In the genomic region with DNA sequence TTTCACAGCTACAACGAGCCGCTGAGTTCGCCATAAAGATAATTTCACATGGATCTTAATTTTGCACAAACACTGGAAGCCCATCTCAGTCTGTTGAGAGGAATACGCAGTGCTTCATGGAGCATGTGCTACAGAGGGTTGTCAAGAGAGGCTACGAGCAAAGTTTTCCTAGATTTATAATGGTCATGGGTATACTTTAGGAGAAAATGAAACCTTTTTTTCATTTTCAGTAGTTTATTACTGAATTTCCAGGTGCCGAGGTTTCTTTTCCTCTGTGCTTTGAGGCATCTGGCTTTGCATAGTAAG, we compare ENCODE assay signal across 24 mouse cellular contexts. TPM values are rescaled to one million over a fixed set of nuclear protein-coding genes. Genes with fewer than 3 reads are reported as not detected.
DNase-seq lines count a peak whose midpoint lies in the region; ATAC-seq and TF ChIP-seq lines count a peak whose summit lies in the region.
"Had no signal": no experiment of that assay in that cellular context is flagged by ENCODE, and none has a peak within 500 bp of the region (broad histone marks: within the 10 kb centered on the region; RNA-seq: fewer than 3 reads in every experiment).

No protein-coding gene starts in this region.

- no peaks in the 10 kb centered on the region for H3K27me3 ChIP-seq in kidney, postnatal 0 days (ENCODE audit: insufficient read depth, low read length)
- no peaks in the 10 kb centered on the region for H3K27me3 ChIP-seq in CH12.LX (replicated peaks)
- H3K27me3 ChIP-seq in forebrain, postnatal 0 days (ENCODE audit: insufficient read depth, low read length), result no peaks in the 10 kb centered on the region
- H3K27me3 ChIP-seq: heart, embryonic 15.5 days; midbrain, embryonic 12.5 days had no signal

- TF ChIP-seq RAD21 in CH12.LX (IDR thresholded peaks at IDR 0.05; ENCODE audit: low read depth, low read length), result no peak

- DNase-seq in gastrocnemius, adult 2 months, result no peak
- DNase-seq in gastrocnemius, adult 8-10 months (ENCODE audit: low spot score in 2 of 2), result no peak
- no peak for DNase-seq in kidney, postnatal 0 days (ENCODE audit: low spot score)
- DNase-seq in kidney, adult 8-10 months, result no peak
- no peak for DNase-seq in CH12.LX (ENCODE audit: extremely low read depth)
- no peak for DNase-seq in forebrain, postnatal 0 days
- DNase-seq in retina, postnatal 1 day, result no peak
- no peak for DNase-seq in c-Kit-positive CD71-positive TER-119-positive erythroid progenitor cells, embryonic 14.5 days (ENCODE audit: low spot score)
- DNase-seq: cerebellum, adult 11-12 months; liver, postnatal 0 days; lung, postnatal 10 days; spleen, adult 18-20 months had no signal

- WGBS in kidney, postnatal 0 days, result 53% methylated on average over 6 of the region's 6 CpGs
- 31% methylated on average over 6 of the region's 6 CpGs for WGBS in forebrain, postnatal 0 days

- peak overlapping the region; percentile 21; the same call in 1 of the 2 replicates for H3K4me2 ChIP-seq in kidney, postnatal 0 days (ENCODE audit: low read length)
- H3K4me2 ChIP-seq in CH12.LX (ENCODE audit: insufficient read depth, low read depth, poor library complexity, severe bottlenecking), result peak overlapping the region; percentile 47; the same call in 1 of the 2 replicates
- H3K4me2 ChIP-seq in forebrain, postnatal 0 days (ENCODE audit: low read depth), result peak overlapping the region; percentile 35
- H3K4me2 ChIP-seq: heart, embryonic 15.5 days had no signal

- ATAC-seq in kidney, postnatal 0 days (replicated peaks; ENCODE audit: low FRiP score, low read depth), result no peak
- ATAC-seq in forebrain, postnatal 0 days, result no peak; the same call in 1 of the 2 replicates
- ATAC-seq: liver, postnatal 0 days had no signal

- no peak for TF ChIP-seq POLR2A in CH12.LX (IDR thresholded peaks at IDR 0.05; ENCODE audit: low read depth, low read length)

- no peaks in the 10 kb centered on the region for H3K9me3 ChIP-seq in kidney, postnatal 0 days (replicated peaks; ENCODE audit: low read length)
- H3K9me3 ChIP-seq in CH12.LX (replicated peaks; ENCODE audit: low read length), result no peaks in the 10 kb centered on the region
- H3K9me3 ChIP-seq in forebrain, postnatal 0 days (ENCODE audit: low read length), result no peaks in the 10 kb centered on the region
- H3K9me3 ChIP-seq: embryonic facial prominence, embryonic 10.5 days; heart, embryonic 15.5 days; midbrain, embryonic 12.5 days had no signal

- intact Hi-C loops in gastrocnemius, adult 2 months (cut with DNase I), result loop anchor here (2.0 to 5.0 kb wide), 2 partner anchors 241 to 448 kb away; no protein-coding TSS in a partner anchor

- dilution Hi-C loops in CH12.LX (cut with MboI; ENCODE audit: extremely low pct_ligation_motif_present, extremely low pct_unique_long_range_greater_than_20kb, low sequenced_read_pairs), result no loop called here

- no peaks in the 10 kb centered on the region for H3K79me2 ChIP-seq in CH12.LX (replicated peaks; ENCODE audit: control insufficient read depth, extremely low read depth, insufficient read depth, poor library complexity, severe bottlenecking)

- in situ Hi-C loops in CH12.LX (cut with MboI; ENCODE audit: low pct_ligation_motif_present, low pct_unique_long_range_greater_than_20kb, low sequenced_read_pairs), result loop anchor here (10.0 to 25.0 kb wide), 2 partner anchors 235 to 458 kb away; partner anchors contain the start of gene Tmem18

- H3K27ac ChIP-seq in gastrocnemius, adult 2 months, result no peak overlapping the region
- H3K27ac ChIP-seq in kidney, postnatal 0 days, result 0 out of 2 replicates have a peak overlapping the region, but pooled peaks have one; percentile 13
- no peak overlapping the region for H3K27ac ChIP-seq in CH12.LX (ENCODE audit: insufficient read depth, low read depth)
- peak overlapping the region; percentile 82; the same call in 1 of the 2 replicates for H3K27ac ChIP-seq in forebrain, postnatal 0 days (ENCODE audit: low read depth, low read length)
- H3K27ac ChIP-seq: embryonic facial prominence, embryonic 10.5 days; heart, embryonic 15.5 days; midbrain, embryonic 12.5 days had no signal

- no peaks in the 10 kb centered on the region for H3K4me1 ChIP-seq in kidney, postnatal 0 days (replicated peaks; ENCODE audit: insufficient read depth, low read length)
- peaks cover 0 to 27% of the 10 kb centered on the region in 2 experiments; a peak in 2 of 4 replicates for H3K4me1 ChIP-seq in CH12.LX (ENCODE audit: control insufficient read depth in 1 of 2, insufficient read depth in 2 of 2)
- 0 out of 2 replicates have a peak, but pooled peaks cover 5% of the 10 kb centered on the region for H3K4me1 ChIP-seq in forebrain, postnatal 0 days (ENCODE audit: insufficient read depth)
- H3K4me1 ChIP-seq: embryonic facial prominence, embryonic 10.5 days; heart, embryonic 15.5 days had no signal

- peak overlapping the region; percentile 43 for H3K4me3 ChIP-seq in gastrocnemius, adult 2 months
- no peak overlapping the region for H3K4me3 ChIP-seq in kidney, postnatal 0 days (replicated peaks; ENCODE audit: low read depth, low read length)
- H3K4me3 ChIP-seq in CH12.LX (replicated peaks in 1 of 3; ENCODE audit: low read depth in 2 of 3, low read length in 2 of 3, poor library complexity in 1 of 3), result no peak overlapping the region
- H3K4me3 ChIP-seq in forebrain, postnatal 0 days (ENCODE audit: low read depth, low read length), result no peak overlapping the region
- H3K4me3 ChIP-seq: embryonic facial prominence, embryonic 10.5 days; heart, embryonic 15.5 days; midbrain, embryonic 12.5 days had no signal

- TF ChIP-seq EP300 in CH12.LX (IDR thresholded peaks at IDR 0.05; ENCODE audit: low read length), result no peak

- no peak overlapping the region for H3K9ac ChIP-seq in kidney, postnatal 0 days (ENCODE audit: low read depth, low read length)
- H3K9ac ChIP-seq in CH12.LX (ENCODE audit: insufficient read depth, low read depth), result no peak overlapping the region
- no peak overlapping the region for H3K9ac ChIP-seq in forebrain, postnatal 0 days
- H3K9ac ChIP-seq: heart, embryonic 15.5 days; liver, postnatal 0 days; midbrain, embryonic 12.5 days had no signal

- H3K36me3 ChIP-seq in kidney, postnatal 0 days (ENCODE audit: insufficient read depth, low read length), result no peaks in the 10 kb centered on the region
- no peaks in the 10 kb centered on the region for H3K36me3 ChIP-seq in CH12.LX (replicated peaks in 1 of 2; ENCODE audit: control insufficient read depth in 1 of 2, insufficient read depth in 1 of 2, low read length in 1 of 2)
- H3K36me3 ChIP-seq in forebrain, postnatal 0 days (ENCODE audit: insufficient read depth), result no peaks in the 10 kb centered on the region
- H3K36me3 ChIP-seq: embryonic facial prominence, embryonic 10.5 days; G1E; heart, embryonic 15.5 days; midbrain, embryonic 12.5 days had no signal

- TF ChIP-seq CTCF in gastrocnemius, adult 2 months (IDR thresholded peaks at IDR 0.05), result no peak
- no peak for TF ChIP-seq CTCF in kidney, postnatal 0 days (IDR thresholded peaks at IDR 0.05; ENCODE audit: low read depth)
- no peak for TF ChIP-seq CTCF in CH12.LX (conservative IDR thresholded peaks at IDR 0.05 in 1 of 2, IDR thresholded peaks at IDR 0.05 in 1 of 2; ENCODE audit: low read depth in 2 of 2, low read length in 2 of 2)
- TF ChIP-seq CTCF in forebrain, postnatal 0 days (IDR thresholded peaks at IDR 0.05; ENCODE audit: low read depth), result no peak

TF ChIP-seq in CH12.LX, 34 proteins besides CTCF, POLR2A, EP300 and RAD21:
- no peak for TF ChIP-seq RCOR1 (conservative IDR thresholded peaks at IDR 0.05; ENCODE audit: low read depth, low read length)
- TF ChIP-seq ETS1 (conservative IDR thresholded peaks at IDR 0.05; ENCODE audit: low read depth, low read length), result no peak
- TF ChIP-seq MXI1 (IDR thresholded peaks at IDR 0.05; ENCODE audit: low read depth, low read length), result no peak
- TF ChIP-seq UBTF (IDR thresholded peaks at IDR 0.05; ENCODE audit: low read depth, low read length), result no peak
- TF ChIP-seq MEF2A (IDR thresholded peaks at IDR 0.05; ENCODE audit: borderline replicate concordance, low read depth, low read length), result no peak
- TF ChIP-seq POLR2AphosphoS2 (IDR thresholded peaks at IDR 0.05; ENCODE audit: low read depth, low read length), result no peak
- no peak for TF ChIP-seq NRF1 (IDR thresholded peaks at IDR 0.05; ENCODE audit: low read depth, low read length)
- no peak for TF ChIP-seq CHD1 (IDR thresholded peaks at IDR 0.05; ENCODE audit: low read depth, low read length)
- TF ChIP-seq PAX5 (IDR thresholded peaks at IDR 0.05; ENCODE audit: low read length), result no peak
- no peak for TF ChIP-seq TBP (conservative IDR thresholded peaks at IDR 0.05; ENCODE audit: low read depth, low read length)
- TF ChIP-seq ZMIZ1 (IDR thresholded peaks at IDR 0.05; ENCODE audit: low read depth, low read length), result no peak
- TF ChIP-seq E2F4 (IDR thresholded peaks at IDR 0.05; ENCODE audit: insufficient replicate concordance, low read depth, low read length), result no peak

RNA-seq across cellular contexts. Expression of gene Tpo, which starts 3.1 kb away (rescaled TPM):
- total RNA-seq in gastrocnemius, adult 2 months (2021), result not detected
- not detected for total RNA-seq in gastrocnemius, adult 8-10 months (2022)
- not detected in 2 replicates for polyA plus RNA-seq in kidney, postnatal 0 days (2015; fragmentation: Nextera tagmentation; extraction: Ambion mirVana)
- total RNA-seq in CH12.LX (2012; rRNA removed), result not detected in 2 replicates
- not detected in 2 replicates for total RNA-seq in CH12.LX (2014; rRNA removed)
- not detected in 2 replicates for polyA plus RNA-seq in CH12.LX (2012; ENCODE audit: insufficient read length, low read depth)
- total RNA-seq in forebrain, postnatal 0 days (2014; rRNA removed), result not detected in 2 replicates
- 0.21 and 0.25 TPM in 2 replicates for polyA plus RNA-seq in forebrain, postnatal 0 days (2015; fragmentation: Nextera tagmentation; extraction: Ambion mirVana)
- total RNA-seq: adrenal gland, adult 18-20 months; adrenal gland, postnatal 36 days; gastrocnemius, postnatal 36 days; heart, postnatal 36 days; liver, adult 2 months had no signal
- polyA plus RNA-seq: embryonic facial prominence, embryonic 10.5 days; G1E; heart, embryonic 15.5 days; kidney, adult 2 months; liver, adult 2 months; liver, postnatal 0 days; midbrain, embryonic 12.5 days; Patski; thymus, postnatal 0 days had no signal

Comparison
In these comparisons a context has a peak if more than half of its experiments do, and no peak if none do; other contexts are left out.
1. H3K27ac ChIP-seq: peak in kidney, postnatal 0 days (single experiment) and forebrain, postnatal 0 days (single experiment); none in gastrocnemius, adult 2 months (single experiment) and CH12.LX (single experiment).
2. Peak in every context shown above with its lines, with median percentiles within 50 percentile points of each other: H3K4me2 ChIP-seq.